Mouse (Mus musculus) bone marrow, adult 2 months (tissue): ENCODE results near the gene Epb41l2. TPM values are rescaled to one million over a fixed set of nuclear protein-coding genes. Genes with fewer than 3 reads are reported as not detected.

Experiments
- H3K27ac ChIP-seq: fragments of 200-500 bp; 2 replicates; pipeline ENCODE4 v1.5.1; 2012; ENCODE audit warnings: low read depth, mild to moderate bottlenecking, control low read depth, inconsistent platforms, low read length; ENCODE audit not compliant: control insufficient read depth, poor library complexity, insufficient read depth
- H3K4me1 ChIP-seq: fragments of 200-500 bp; 2 replicates; pipeline ENCODE4 v1.6.1; 2011; ENCODE audit warnings: low read length; ENCODE audit not compliant: control insufficient read depth, insufficient read depth
- H3K4me3 ChIP-seq: fragments of 200-500 bp; replicated peaks from 2 replicates; pipeline ENCODE3; 2011; ENCODE audit warnings: mild to moderate bottlenecking, low read depth, low read length, control low read depth; ENCODE audit not compliant: control insufficient read depth
- CTCF ChIP-seq: fragments of 200-500 bp; IDR thresholded peaks from 2 replicates; pipeline ENCODE4 v1.5.1; 2011; ENCODE audit warnings: low read length, control low read depth; ENCODE audit not compliant: control insufficient read depth, insufficient read depth
- POLR2A ChIP-seq: fragments of 200-500 bp; IDR thresholded peaks from 2 replicates; pipeline ENCODE4 v1.6.1; 2011; ENCODE audit warnings: low read depth, mild to moderate bottlenecking, control low read depth, low read length, borderline replicate concordance; ENCODE audit not compliant: control insufficient read depth
- WGBS: fragments of 180-500 bp; shearing (Covaris S2); methylation state at CpG from one replicate; pipeline ENCODE4 v1.1.7; 2018; 5-methylcytosine and 5-hydroxymethylcytosine counted together
- polyA plus RNA-seq: library from polyadenylated mRNA; stranded (reverse); fragments of >200 nt; gene quantifications from 2 replicates; pipeline ENCODE4 v1.2.4, GENCODE M21; 2011; ENCODE audit warnings: low replicate concordance; ENCODE audit not compliant: missing spikeins, insufficient read depth, insufficient read length

Gene Epb41l2
- polyA plus RNA-seq, 1 experiment = 34.9 TPM

DNA sequence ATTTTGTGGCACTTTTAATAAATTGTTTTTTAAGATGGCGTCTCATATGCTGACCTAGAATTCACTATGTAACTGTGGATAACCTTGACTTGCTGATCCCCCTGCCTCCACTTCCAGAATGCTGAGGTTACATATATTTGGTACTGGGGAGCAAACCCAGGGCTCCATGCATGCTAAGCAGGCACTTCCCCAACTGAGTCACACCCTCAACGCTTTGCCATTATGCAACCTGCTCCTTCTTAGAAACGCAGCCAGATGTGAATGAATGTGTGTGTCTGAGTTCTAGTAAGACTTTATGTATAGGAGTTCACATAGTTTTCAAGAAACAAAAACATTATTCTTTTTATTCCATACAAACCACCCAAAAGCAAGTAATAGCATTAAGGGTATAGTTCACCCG is 38.4 kb upstream of the Epb41l2 start:
- WGBS = 54% methylated on average over 4 of the region's 4 CpGs
- H3K27ac ChIP-seq = no peak overlapping the region
- no peak for TF ChIP-seq POLR2A
- no peak for TF ChIP-seq CTCF

GRCm38 (mm10) chr10:25325690-25326089 is 33.9 kb upstream of the Epb41l2 start:
- Histone ChIP-seq H3K4me1 (no peaks in the 10 kb centered on the region), H3K4me3 (no peak overlapping the region), H3K27ac (no peak overlapping the region)
- TF ChIP-seq CTCF (no peak), POLR2A (no peak)
- 75% methylated on average over 4 of the region's 4 CpGs for WGBS

More for the DNA sequence above, 38.4 kb upstream of the Epb41l2 start:
- Histone ChIP-seq H3K4me1 (no peaks in the 10 kb centered on the region; the same call in 1 of the 2 replicates), H3K4me3 (no peak overlapping the region)

GRCm38 (mm10) chr10:25327511-25327910 is 32.1 kb upstream of the Epb41l2 start:
- Histone ChIP-seq H3K4me3 (no peak overlapping the region), H3K4me1 (no peaks in the 10 kb centered on the region), H3K27ac (no peak overlapping the region)
- TF ChIP-seq POLR2A (no peak), CTCF (no peak)
- 71% methylated on average over 6 of the region's 6 CpGs for WGBS

- Histone ChIP-seq H3K4me1 (no peaks in the 10 kb centered on the region), H3K27ac (no peak overlapping the region), H3K4me3 (no peak overlapping the region)
- WGBS = 84% methylated on average over 7 of the region's 7 CpGs
- TF ChIP-seq POLR2A (no peak), CTCF (no peak)
Observed at GRCm38 (mm10) chr10:25330094-25330493, 29.5 kb upstream of the Epb41l2 start.

GRCm38 (mm10) chr10:25331321-25332049 is 28.1 kb upstream of the Epb41l2 start:
- H3K27ac ChIP-seq = no peak overlapping the region
- WGBS = 24% methylated on average over 9 of the region's 9 CpGs
- TF ChIP-seq CTCF (no peak), POLR2A (no peak)
- H3K4me1 ChIP-seq = no peaks in the 10 kb centered on the region
- H3K4me3 ChIP-seq = no peak overlapping the region

GRCm38 (mm10) chr10:25333390-25334079 is 26.1 kb upstream of the Epb41l2 start:
- no peak for TF ChIP-seq POLR2A
- no peak for TF ChIP-seq CTCF

GRCm38 (mm10) chr10:25340675-25341074 is 18.9 kb upstream of the Epb41l2 start:
- Histone ChIP-seq H3K4me3 (no peak overlapping the region), H3K27ac (no peak overlapping the region), H3K4me1 (no peaks in the 10 kb centered on the region)
- TF ChIP-seq POLR2A (no peak), CTCF (no peak)
- WGBS = 96% methylated on average over 5 of the region's 5 CpGs

More at GRCm38 (mm10) chr10:25333390-25334079, 26.1 kb upstream of the Epb41l2 start:
- Histone ChIP-seq H3K27ac (no peak overlapping the region), H3K4me3 (no peak overlapping the region), H3K4me1 (no peaks in the 10 kb centered on the region)
- WGBS = 89% methylated on average over 4 of the region's 4 CpGs

DNA sequence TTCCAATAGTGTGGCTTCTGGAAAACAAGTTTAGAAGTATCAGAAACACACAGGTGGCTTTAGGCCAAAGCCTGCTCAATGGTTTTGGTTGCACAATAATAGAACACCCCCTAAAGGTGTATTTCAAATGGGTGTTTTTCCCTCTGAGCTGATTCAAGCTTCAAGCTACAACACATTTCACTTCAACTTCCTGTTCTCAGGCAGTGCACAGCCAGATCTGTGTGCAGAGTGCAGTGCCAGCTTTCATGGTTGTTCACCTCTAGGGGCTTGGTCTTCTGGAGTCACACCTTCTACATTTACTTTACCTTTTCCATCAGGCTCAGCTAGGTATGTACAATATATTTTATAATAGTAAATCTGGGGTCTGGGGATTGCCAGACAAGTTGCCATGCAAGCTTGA is 16.8 kb upstream of the Epb41l2 start:
- no peaks in the 10 kb centered on the region for H3K4me1 ChIP-seq
- TF ChIP-seq POLR2A (no peak), CTCF (no peak)
- H3K27ac ChIP-seq = no peak overlapping the region
- no peak overlapping the region for H3K4me3 ChIP-seq
